Mouse (Mus musculus): ENCODE data around the gene Fbxo40. TPM values are rescaled to one million over a fixed set of nuclear protein-coding genes. Genes with fewer than 3 reads are reported as not detected.

Gene Fbxo40
- polyA plus RNA-seq, 1 experiment from 2014 or later = not detected

Other genes with a start within 250 kb of the Fbxo40 start
- gene Slc15a2, start 205.5 kb downstream of the Fbxo40 start, polyA plus RNA-seq (2016; fragmentation: Nextera tagmentation; extraction: Ambion mirVana) = 4.8 and 5.8 TPM in 2 replicates
- gene Iqcb1, start 162.1 kb downstream of the Fbxo40 start, polyA plus RNA-seq (2016; fragmentation: Nextera tagmentation; extraction: Ambion mirVana) = 57.6 and 65.3 TPM in 2 replicates
- 0.81 and 1.2 TPM in 2 replicates for gene Eaf2, start 115.5 kb downstream of the Fbxo40 start, polyA plus RNA-seq (2016; fragmentation: Nextera tagmentation; extraction: Ambion mirVana)
- 75.9 and 85.5 TPM in 2 replicates for gene Golgb1, start 115.3 kb downstream of the Fbxo40 start, polyA plus RNA-seq (2016; fragmentation: Nextera tagmentation; extraction: Ambion mirVana)
- gene Hcls1, start 55.5 kb downstream of the Fbxo40 start, polyA plus RNA-seq (2016; fragmentation: Nextera tagmentation; extraction: Ambion mirVana) = 3.2 and 3.6 TPM in 2 replicates
- 7.3 and 8.5 TPM in 2 replicates for gene Polq, start 21.3 kb upstream of the Fbxo40 start, polyA plus RNA-seq (2016; fragmentation: Nextera tagmentation; extraction: Ambion mirVana)